Mouse (Mus musculus) B cell, adult 62 days (primary cell): ENCODE measurements around the gene Krt20. TPM values are rescaled to one million over a fixed set of nuclear protein-coding genes. Genes with fewer than 3 reads are reported as not detected.

Source experiments
- total RNA-seq: library from RNA; stranded (reverse); gene quantifications from 4 replicates; pipeline ENCODE4 v1.2.4, GENCODE M21; 2023

The Krt20 gene
- not detected in 4 replicates for total RNA-seq

DNA sequence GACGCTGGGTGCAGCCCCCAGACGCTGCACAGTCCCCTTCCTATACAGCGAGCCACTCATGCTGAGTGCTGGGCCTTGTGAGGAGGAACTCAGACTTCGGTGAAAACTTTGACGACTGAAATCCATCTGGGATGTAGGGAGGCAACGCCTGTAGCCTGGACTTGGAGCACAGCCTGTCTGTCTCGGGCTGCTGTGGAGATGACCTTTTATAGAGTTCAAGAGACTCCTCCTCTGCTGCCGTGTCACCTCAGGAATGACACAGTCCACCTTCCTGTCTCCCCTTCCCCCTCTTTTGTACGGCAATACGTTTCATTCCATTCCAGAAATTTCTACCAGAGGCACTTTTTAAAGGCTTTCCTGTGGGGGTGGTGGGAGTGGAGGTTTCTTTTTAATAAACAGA is at the start of gene Krt20:
Krt20 (minus strand) TSS at position 179 of the 400 bp plus-strand sequence.

DNA sequence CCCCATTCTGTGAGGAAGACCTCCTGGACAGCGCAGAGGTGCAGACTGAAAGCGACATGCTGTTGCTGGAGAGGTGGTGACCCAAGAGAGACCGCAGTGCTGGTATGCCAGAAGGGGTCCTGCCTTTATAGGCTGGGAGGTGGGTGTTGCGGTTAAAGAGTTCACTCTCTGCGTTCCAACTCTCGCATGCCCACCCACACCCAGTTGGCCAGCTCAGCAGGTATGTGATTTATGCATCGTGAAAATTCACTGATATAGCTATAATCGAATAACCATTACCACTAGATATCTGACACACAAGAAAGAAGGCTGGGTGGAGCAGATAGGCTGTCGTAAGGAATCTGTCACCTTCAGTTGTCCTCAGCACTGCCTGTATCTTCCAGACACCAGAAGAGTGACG is 15.8 kb downstream of the Krt20 start, which contains the start of gene Krt12:
Krt12 (minus strand) TSS at position 101 of the 400 bp plus-strand sequence.

DNA sequence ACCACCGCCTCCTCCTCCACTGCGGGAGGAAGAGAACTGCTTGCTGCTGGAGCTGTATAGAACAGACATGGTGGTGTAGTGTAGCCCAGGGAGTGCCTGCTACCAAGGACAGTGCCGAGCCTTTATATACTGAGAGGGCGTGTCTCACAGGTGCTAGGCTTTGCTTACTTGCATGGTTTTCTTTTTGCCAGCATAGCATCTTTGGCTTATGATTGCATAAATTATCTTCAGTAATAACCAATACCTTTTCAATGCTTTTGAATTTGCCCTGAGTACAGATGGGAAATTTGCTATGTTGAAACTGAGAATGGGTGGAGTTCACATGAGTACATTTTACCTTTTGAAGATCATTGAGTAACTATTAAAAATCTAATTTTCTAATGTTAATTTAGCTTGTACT is 48.7 kb downstream of the Krt20 start, which contains the start of gene Krt10:
Krt10 (minus strand) TSS at position 101 of the 400 bp plus-strand sequence.

Other genes starting within 250 kb of the Krt20 start
- gene Smarce1, start 207.1 kb downstream of the Krt20 start, total RNA-seq = 150 to 170 TPM (median 165 TPM) in 4 replicates
- 0.60 to 2.4 TPM (median 1.8 TPM) in 4 replicates for gene Krt222, start 194.1 kb downstream of the Krt20 start, total RNA-seq
- not detected in 4 replicates for gene Krt24, start 152.9 kb downstream of the Krt20 start, total RNA-seq
- gene Krt25, start 115.2 kb downstream of the Krt20 start, total RNA-seq = not detected in 4 replicates
- not detected in 4 replicates for gene Krt26, start 100.2 kb downstream of the Krt20 start, total RNA-seq
- gene Krt27, start 87.0 kb downstream of the Krt20 start, total RNA-seq = not detected in 4 replicates
- not detected in 4 replicates for gene Krt28, start 63.2 kb downstream of the Krt20 start, total RNA-seq
- gene Krt10, start 48.8 kb downstream of the Krt20 start, total RNA-seq = 2.1 to 3.6 TPM (median 2.4 TPM) in 4 replicates
- gene Krt12, start 15.9 kb downstream of the Krt20 start, total RNA-seq = not detected in 4 replicates
- gene Krt23, start 55.0 kb upstream of the Krt20 start, total RNA-seq = not detected in 4 replicates
- not detected in 4 replicates for gene Krt39, start 83.2 kb upstream of the Krt20 start, total RNA-seq
- gene Krt40, start 105.0 kb upstream of the Krt20 start, total RNA-seq = not detected in 4 replicates
- gene Krtap3-3, start 112.7 kb upstream of the Krt20 start, total RNA-seq = not detected in 4 replicates
- not detected in 4 replicates for gene Krtap3-2, start 118.7 kb upstream of the Krt20 start, total RNA-seq
- gene Gm11939, start 121.3 kb upstream of the Krt20 start, total RNA-seq = not detected in 4 replicates
- not detected in 4 replicates for gene Krtap3-1, start 128.5 kb upstream of the Krt20 start, total RNA-seq
- not detected in 4 replicates for gene Krtap1-5, start 142.9 kb upstream of the Krt20 start, total RNA-seq
- not detected in 4 replicates for gene Krtap1-4, start 145.5 kb upstream of the Krt20 start, total RNA-seq
- not detected in 4 replicates for gene Krtap1-3, start 153.2 kb upstream of the Krt20 start, total RNA-seq
- gene Krtap9-3, start 160.0 kb upstream of the Krt20 start, total RNA-seq = not detected in 4 replicates
- gene Gm11938, start 165.2 kb upstream of the Krt20 start, total RNA-seq = not detected in 4 replicates
- not detected in 4 replicates for gene Gm11937, start 172.0 kb upstream of the Krt20 start, total RNA-seq
- gene Krtap2-4, start 176.7 kb upstream of the Krt20 start, total RNA-seq = not detected in 4 replicates
- not detected in 4 replicates for gene Gm11562, start 182.3 kb upstream of the Krt20 start, total RNA-seq
- not detected in 4 replicates for gene Krtap4-1, start 190.1 kb upstream of the Krt20 start, total RNA-seq
- not detected in 4 replicates for gene Krtap4-2, start 196.9 kb upstream of the Krt20 start, total RNA-seq
- not detected in 4 replicates for gene Krtap4-7, start 205.9 kb upstream of the Krt20 start, total RNA-seq
- not detected in 4 replicates for gene Gm11555, start 212.1 kb upstream of the Krt20 start, total RNA-seq
- gene Gm11563, start 220.8 kb upstream of the Krt20 start, total RNA-seq = not detected in 4 replicates
- not detected in 4 replicates for gene Krtap4-6, start 227.8 kb upstream of the Krt20 start, total RNA-seq